Mouse (Mus musculus) monocyte, adult 59 days (primary cell): ENCODE data around the gene Khdc1c. TPM values are rescaled to one million over a fixed set of nuclear protein-coding genes. Genes with fewer than 3 reads are reported as not detected.

ENCODE experiments used
- total RNA-seq, 2 experiments: library from RNA; stranded (reverse); gene quantifications; one replicate each; pipeline ENCODE4 v1.2.4; 2023

Khdc1c gene
- total RNA-seq, result not detected

DNA sequence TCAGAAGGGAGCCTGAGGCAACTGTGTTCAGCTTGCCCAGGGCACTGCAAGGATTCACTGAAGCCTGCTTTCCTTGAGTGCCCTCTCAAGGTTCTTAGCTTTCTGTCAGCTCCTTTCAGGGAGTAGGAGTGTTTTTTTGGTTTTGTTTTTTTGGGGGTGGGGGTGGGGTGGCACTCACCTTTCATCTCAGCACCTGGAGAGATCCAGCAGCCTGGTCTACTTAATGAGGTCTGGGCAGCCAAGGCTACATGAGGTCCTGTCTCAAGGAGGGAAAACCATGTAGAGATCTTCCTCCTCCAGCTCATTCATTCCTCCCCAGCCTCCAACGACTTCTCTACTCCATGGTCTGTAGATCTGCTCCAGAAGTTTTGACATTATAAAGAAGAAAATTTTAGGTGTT, at the start of gene Khdc1c:
Khdc1c (plus strand) TSS at position 301 of the 400 bp plus-strand sequence.

DNA sequence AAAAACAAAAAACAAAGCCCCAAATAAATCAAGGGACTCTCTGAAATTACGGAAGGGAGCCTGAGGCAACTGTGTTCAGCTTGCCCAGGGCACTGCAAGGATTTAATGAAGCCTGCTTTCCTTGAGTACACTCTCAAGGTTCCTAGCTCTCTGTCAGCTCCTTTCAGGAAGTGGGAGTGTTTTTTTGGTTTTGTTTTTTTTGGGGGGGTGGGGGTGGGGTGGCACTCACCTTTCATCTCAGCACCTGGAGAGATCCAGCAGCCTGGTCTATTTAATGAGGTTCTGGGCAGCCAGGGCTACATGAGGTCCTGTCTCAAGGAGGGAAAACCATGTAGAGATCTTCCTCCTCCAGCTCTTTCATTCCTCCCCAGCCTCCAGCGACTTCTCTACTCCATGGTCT, 18.8 kb upstream of the Khdc1c start, which contains the start of gene Khdc1a:
Khdc1a (plus strand) TSS at position 301 of the 400 bp plus-strand sequence.

GRCm38 (mm10) chr1:21383256-21383655, 15.1 kb downstream of the Khdc1c start, which contains the start of gene Khdc1b:
Gene Khdc1b (plus strand): TSS chr1:21383556.

Other genes starting within 250 kb of the Khdc1c start
- under 1 TPM; 0.46 to 0.84 TPM for gene Tmem14a, start 149.8 kb upstream of the Khdc1c start, total RNA-seq
- under 1 TPM in 1 of 2 experiments, not detected in 1; 0.24 TPM for gene Gsta3, start 127.7 kb upstream of the Khdc1c start, total RNA-seq
- gene Khdc1a, start 18.7 kb upstream of the Khdc1c start, total RNA-seq, result not detected
- gene Khdc1b, start 15.2 kb downstream of the Khdc1c start, total RNA-seq, result not detected